Mouse (Mus musculus) myocyte (in vitro differentiated cells): ENCODE results near the gene Abcc6.

ENCODE experiments used
- POLR2A ChIP-seq: IDR thresholded peaks from one replicate; pipeline ENCODE4 v1.6.1; 2011; ENCODE audit warnings: low read depth, mild to moderate bottlenecking, control low read depth, moderate library complexity; ENCODE audit not compliant: insufficient read length
- POLR2AphosphoS2 ChIP-seq: IDR thresholded peaks from one replicate; pipeline ENCODE4 v1.6.1; 2011; ENCODE audit warnings: low read depth, control low read depth; ENCODE audit not compliant: insufficient read length
- TCF12 ChIP-seq: IDR thresholded peaks from one replicate; pipeline ENCODE4 v1.6.1; 2011; ENCODE audit warnings: mild to moderate bottlenecking, control low read depth; ENCODE audit not compliant: poor library complexity, insufficient read depth, severe bottlenecking
- USF1 ChIP-seq: IDR thresholded peaks from one replicate; pipeline ENCODE4 v1.6.1; 2011; ENCODE audit warnings: low read depth, mild to moderate bottlenecking, control low read depth, moderate library complexity

- TF ChIP-seq POLR2A (no peak), POLR2AphosphoS2 (no peak), TCF12 (no peak), USF1 (no peak)
These were observed 56.0 kb downstream of the Abcc6 start for GRCm38 (mm10) chr7:45974103-45974502.
